9 mouse cellular contexts compared by ENCODE assay signal in the genomic region with DNA sequence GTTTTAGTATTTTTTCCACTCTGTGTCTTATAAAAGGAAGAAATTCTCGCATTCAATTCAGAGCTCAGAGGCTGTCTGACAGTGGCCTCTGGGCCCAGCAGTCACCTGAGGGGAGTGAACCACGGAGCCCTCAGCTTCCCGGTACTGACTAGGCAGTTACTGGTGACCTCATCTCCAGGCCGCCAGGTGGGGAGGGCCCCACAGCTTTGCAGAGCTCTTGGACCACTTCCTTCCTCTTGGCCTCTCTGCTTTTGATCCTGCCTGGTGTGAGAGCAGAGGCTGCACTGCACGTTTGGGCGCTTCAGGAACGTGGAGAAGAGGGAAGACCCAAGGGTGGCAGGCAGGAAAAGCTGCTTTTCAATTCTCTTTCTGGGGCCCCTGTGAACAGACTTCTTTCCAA. TPM values are rescaled to one million over a fixed set of nuclear protein-coding genes. Genes with fewer than 3 reads are reported as not detected.
DNase-seq lines count a peak whose midpoint lies in the region; ATAC-seq lines count a peak whose summit lies in the region.
"Had no signal": no experiment of that assay in that cellular context is flagged by ENCODE, and none has a peak within 500 bp of the region (broad histone marks: within the 10 kb centered on the region; RNA-seq: fewer than 3 reads in every experiment).

No protein-coding gene starts in this region.

- WGBS in limb, embryonic 10.5 days = 13% methylated on average over 7 of the region's 7 CpGs
- WGBS in forebrain, embryonic 16.5 days = 28% methylated on average over 7 of the region's 7 CpGs

- no peak overlapping the region for H3K4me2 ChIP-seq in forebrain, embryonic 16.5 days (ENCODE audit: low read length)

- H3K9me3 ChIP-seq in limb, embryonic 10.5 days (replicated peaks) = no peaks in the 10 kb centered on the region
- H3K9me3 ChIP-seq in forebrain, embryonic 16.5 days (ENCODE audit: control insufficient read depth, low read length) = no peaks in the 10 kb centered on the region

- no peaks in the 10 kb centered on the region for H3K27me3 ChIP-seq in limb, embryonic 10.5 days (ENCODE audit: low read depth, poor library complexity, severe bottlenecking)
- no peaks in the 10 kb centered on the region for H3K27me3 ChIP-seq in forebrain, embryonic 16.5 days (replicated peaks; ENCODE audit: control insufficient read depth, insufficient read depth, low read length)

- H3K36me3 ChIP-seq in limb, embryonic 10.5 days = no peaks in the 10 kb centered on the region
- no peaks in the 10 kb centered on the region for H3K36me3 ChIP-seq in forebrain, embryonic 16.5 days (ENCODE audit: control insufficient read depth, insufficient read depth)

- H3K4me1 ChIP-seq in limb, embryonic 10.5 days = peaks cover 15% of the 10 kb centered on the region
- H3K4me1 ChIP-seq in forebrain, embryonic 16.5 days (replicated peaks; ENCODE audit: control insufficient read depth, insufficient read depth, low read length) = no peaks in the 10 kb centered on the region

- DNase-seq in embryo, embryonic 10 days (ENCODE audit: low spot score) = peak; percentile 47
- DNase-seq in embryo, embryonic 9.5 days (ENCODE audit: extremely low spot score) = no peak
- DNase-seq in c-Kit-positive CD71-negative TER-119-negative erythroid progenitor cells, embryonic 14.5 days (ENCODE audit: low read depth) = peak; percentile 60
- peak; percentile 40 for DNase-seq in limb, embryonic 10.5 days (ENCODE audit: low spot score)
- peak; percentile 42 for DNase-seq in spleen, adult 18-20 months
- DNase-seq in gastrocnemius, postnatal 36 days = no peak
- DNase-seq in kidney, adult 11 months = no peak

- H3K9ac ChIP-seq in forebrain, embryonic 16.5 days (replicated peaks; ENCODE audit: low read depth, low read length) = no peak overlapping the region

- no peak for ATAC-seq in forebrain, embryonic 16.5 days

- intact Hi-C loops in gastrocnemius, postnatal 36 days (cut with DNase I) = no loop called here

- peak overlapping the region; percentile 20; the same call in 1 of the 2 replicates for H3K27ac ChIP-seq in limb, embryonic 10.5 days
- H3K27ac ChIP-seq in forebrain, embryonic 16.5 days (ENCODE audit: low read length) = no peak overlapping the region

- H3K4me3 ChIP-seq in limb, embryonic 10.5 days = peak overlapping the region; percentile 14; the same call in 1 of the 2 replicates
- no peak overlapping the region for H3K4me3 ChIP-seq in forebrain, embryonic 16.5 days (replicated peaks; ENCODE audit: low read length)
- H3K4me3 ChIP-seq: myocyte had no signal

RNA-seq across cellular contexts. Expression of gene Gpr171, which starts 20.7 kb away (rescaled TPM):
- 0.38 and 0.53 TPM in 2 replicates for polyA plus RNA-seq in limb, embryonic 10.5 days (2016; fragmentation: Nextera tagmentation; extraction: Ambion mirVana)
- total RNA-seq in gastrocnemius, postnatal 36 days (2021) = not detected
- polyA plus RNA-seq in forebrain, embryonic 16.5 days (2015; fragmentation: Nextera tagmentation; extraction: Ambion mirVana) = 0.81 and 1.8 TPM in 2 replicates
- polyA plus RNA-seq: myocyte had no signal

Comparison
In these comparisons a context has a peak if more than half of its experiments do, and no peak if none do; other contexts are left out.
1. DNase-seq: peak in embryo, embryonic 10 days (single experiment), c-Kit-positive CD71-negative TER-119-negative erythroid progenitor cells, embryonic 14.5 days (single experiment), limb, embryonic 10.5 days (single experiment) and spleen, adult 18-20 months (2 of 2); none in embryo, embryonic 9.5 days (single experiment), gastrocnemius, postnatal 36 days (0 of 2) and kidney, adult 11 months (single experiment).